Mouse (Mus musculus) mammary gland, adult 2 months (tissue): Measurements from ENCODE around the gene Zfp42. TPM values are rescaled to one million over a fixed set of nuclear protein-coding genes. Genes with fewer than 3 reads are reported as not detected.

Experiments used
- polyA plus RNA-seq: library from polyadenylated mRNA; depleted of rRNA; stranded (reverse); fragments of >200 nt; gene quantifications from 2 replicates; pipeline ENCODE4 v1.2.3, GENCODE M21; 2012; ENCODE audit warnings: low replicate concordance; rRNA removed

Gene Zfp42
- not detected in 2 replicates for polyA plus RNA-seq

GRCm38 (mm10) chr8:43306896-43307295 is at the start of gene Zfp42:
TSS of gene Zfp42 (minus strand) at chr8:43306980.

Other genes with a start within 250 kb of the Zfp42 start
- gene Triml1, start 165.5 kb downstream of the Zfp42 start, polyA plus RNA-seq, result not detected in 2 replicates
- gene Triml2, start 126.4 kb downstream of the Zfp42 start, polyA plus RNA-seq, result not detected in 2 replicates
- not detected in 2 replicates for gene Adam26b, start 221.1 kb upstream of the Zfp42 start, polyA plus RNA-seq